In the genomic region with DNA sequence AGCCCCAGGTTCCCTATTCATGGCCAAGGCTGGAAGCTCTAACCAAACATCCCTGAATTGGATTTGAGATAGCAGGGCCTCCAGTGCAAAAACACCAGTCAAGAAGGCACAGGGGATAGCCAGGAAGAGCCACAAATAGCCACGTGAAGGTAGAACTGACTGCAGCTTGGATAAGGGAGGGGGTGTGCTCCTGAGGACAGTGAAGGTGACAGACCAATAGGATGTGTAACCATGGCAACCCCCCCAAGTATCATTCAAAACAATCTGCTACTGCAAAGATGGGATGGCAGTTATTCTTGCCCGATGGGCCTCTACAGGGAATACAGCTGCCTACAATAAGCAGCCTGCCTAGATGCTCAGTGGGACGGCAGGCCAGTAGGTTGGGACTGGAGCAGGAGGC, we compare ENCODE assay signal across 10 mouse cellular contexts. TPM values are rescaled to one million over a fixed set of nuclear protein-coding genes. Genes with fewer than 3 reads are reported as not detected.
DNase-seq lines count a peak whose midpoint lies in the region; ATAC-seq and TF ChIP-seq lines count a peak whose summit lies in the region.
"Had no signal": no experiment of that assay in that cellular context is flagged by ENCODE, and none has a peak within 500 bp of the region (broad histone marks: within the 10 kb centered on the region; RNA-seq: fewer than 3 reads in every experiment).

No protein-coding gene starts in this region.

- no peaks in the 10 kb centered on the region for H3K27me3 ChIP-seq in heart, embryonic 14.5 days (ENCODE audit: control insufficient read depth, insufficient read depth, low read length)
- H3K27me3 ChIP-seq in embryonic facial prominence, embryonic 14.5 days (replicated peaks; ENCODE audit: control insufficient read depth, insufficient read depth, low read length): no peaks in the 10 kb centered on the region
- H3K27me3 ChIP-seq in intestine, postnatal 0 days (replicated peaks; ENCODE audit: control insufficient read depth, insufficient read depth, low read length): no peaks in the 10 kb centered on the region
- no peaks in the 10 kb centered on the region for H3K27me3 ChIP-seq in neural tube, embryonic 13.5 days
- H3K27me3 ChIP-seq in lung, postnatal 0 days (replicated peaks; ENCODE audit: insufficient read depth, low read length): no peaks in the 10 kb centered on the region

- peaks cover 21 to 40% of the 10 kb centered on the region in 2 experiments; a peak in 3 of 4 replicates for H3K4me1 ChIP-seq in heart, embryonic 14.5 days (ENCODE audit: control insufficient read depth in 2 of 2, insufficient read depth in 2 of 2, low read length in 2 of 2)
- peaks cover 20% of the 10 kb centered on the region for H3K4me1 ChIP-seq in embryonic facial prominence, embryonic 14.5 days (ENCODE audit: control insufficient read depth, insufficient read depth, low read length)
- peaks cover 2% of the 10 kb centered on the region; the same call in 1 of the 2 replicates for H3K4me1 ChIP-seq in intestine, postnatal 0 days (replicated peaks; ENCODE audit: control insufficient read depth, insufficient read depth, low read length)
- H3K4me1 ChIP-seq in neural tube, embryonic 13.5 days (replicated peaks): peaks cover 57% of the 10 kb centered on the region
- peaks cover 25% of the 10 kb centered on the region for H3K4me1 ChIP-seq in lung, postnatal 0 days (ENCODE audit: insufficient read depth, low read depth, low read length)

- peak overlapping the region; percentile 74 for H3K9ac ChIP-seq in heart, embryonic 14.5 days (ENCODE audit: low read length)
- H3K9ac ChIP-seq in embryonic facial prominence, embryonic 14.5 days (ENCODE audit: low read depth, low read length): peak overlapping the region; percentile 67
- H3K9ac ChIP-seq in intestine, postnatal 0 days (ENCODE audit: low read depth, low read length): 0 out of 2 replicates have a peak overlapping the region, but pooled peaks have one; percentile 3
- peak overlapping the region; percentile 87 for H3K9ac ChIP-seq in neural tube, embryonic 13.5 days
- no peak overlapping the region for H3K9ac ChIP-seq in lung, postnatal 0 days (replicated peaks; ENCODE audit: low read depth)

- peak overlapping the region in 1 of 2 experiments; percentile 77; a peak in 2 of 4 replicates for H3K27ac ChIP-seq in heart, embryonic 14.5 days (replicated peaks in 1 of 2; ENCODE audit: control insufficient read depth in 1 of 2, insufficient read depth in 1 of 2, low read depth in 2 of 2, low read length in 2 of 2)
- no peak overlapping the region; the same call in 1 of the 2 replicates for H3K27ac ChIP-seq in embryonic facial prominence, embryonic 14.5 days (replicated peaks; ENCODE audit: low read depth, low read length)
- H3K27ac ChIP-seq in intestine, postnatal 0 days (ENCODE audit: low read depth, low read length): no peak overlapping the region
- peak overlapping the region; percentile 84 for H3K27ac ChIP-seq in neural tube, embryonic 13.5 days (replicated peaks)
- H3K27ac ChIP-seq in lung, postnatal 0 days (ENCODE audit: low read length): no peak overlapping the region
- H3K27ac ChIP-seq: liver, embryonic 14.5 days had no signal

- TF ChIP-seq CTCF in intestine, postnatal 0 days (IDR thresholded peaks at IDR 0.05; ENCODE audit: low read depth): no peak
- no peak for TF ChIP-seq CTCF in lung, postnatal 0 days (IDR thresholded peaks at IDR 0.05)

- H3K9me3 ChIP-seq in heart, embryonic 14.5 days (ENCODE audit: control insufficient read depth, low read length): no peaks in the 10 kb centered on the region
- H3K9me3 ChIP-seq in embryonic facial prominence, embryonic 14.5 days (ENCODE audit: control insufficient read depth, low read length): no peaks in the 10 kb centered on the region
- no peaks in the 10 kb centered on the region for H3K9me3 ChIP-seq in intestine, postnatal 0 days (ENCODE audit: control insufficient read depth)
- no peaks in the 10 kb centered on the region for H3K9me3 ChIP-seq in neural tube, embryonic 13.5 days
- H3K9me3 ChIP-seq in lung, postnatal 0 days (ENCODE audit: low read length): no peaks in the 10 kb centered on the region
- H3K9me3 ChIP-seq: G1E had no signal

- H3K4me3 ChIP-seq in heart, embryonic 14.5 days (ENCODE audit: control insufficient read depth in 1 of 2, insufficient read depth in 1 of 2, low read depth in 1 of 2, low read length in 2 of 2): no peak overlapping the region
- H3K4me3 ChIP-seq in embryonic facial prominence, embryonic 14.5 days (ENCODE audit: low read depth, low read length): peak overlapping the region; percentile 44; the same call in 1 of the 2 replicates
- H3K4me3 ChIP-seq in intestine, postnatal 0 days (ENCODE audit: low read depth, low read length): no peak overlapping the region
- peak overlapping the region; percentile 48 for H3K4me3 ChIP-seq in neural tube, embryonic 13.5 days
- H3K4me3 ChIP-seq in lung, postnatal 0 days (ENCODE audit: low read depth, low read length): no peak overlapping the region

- peaks cover 72% of the 10 kb centered on the region for H3K36me3 ChIP-seq in heart, embryonic 14.5 days (ENCODE audit: control insufficient read depth, insufficient read depth, low read length)
- H3K36me3 ChIP-seq in embryonic facial prominence, embryonic 14.5 days (ENCODE audit: control insufficient read depth, insufficient read depth, low read length): peaks cover 38% of the 10 kb centered on the region
- peaks cover 48% of the 10 kb centered on the region for H3K36me3 ChIP-seq in intestine, postnatal 0 days (ENCODE audit: control insufficient read depth, insufficient read depth)
- H3K36me3 ChIP-seq in neural tube, embryonic 13.5 days: peaks cover 53% of the 10 kb centered on the region
- H3K36me3 ChIP-seq in lung, postnatal 0 days (ENCODE audit: insufficient read depth, low read length): peaks cover 13% of the 10 kb centered on the region; the same call in 1 of the 2 replicates

- DNase-seq in heart, adult 8-10 months (ENCODE audit: low spot score): no peak
- DNase-seq in embryonic facial prominence, embryonic 14.5 days (ENCODE audit: low spot score): no peak
- no peak for DNase-seq in gastrocnemius, postnatal 25 days
- no peak for DNase-seq in frontal cortex, postnatal 25 days (ENCODE audit: low spot score in 2 of 2)
- DNase-seq in lung, postnatal 0 days (ENCODE audit: low spot score): no peak

- peak overlapping the region; percentile 90 for H3K4me2 ChIP-seq in heart, embryonic 14.5 days (ENCODE audit: low read length)
- peak overlapping the region; percentile 88 for H3K4me2 ChIP-seq in embryonic facial prominence, embryonic 14.5 days (ENCODE audit: low read depth, low read length)
- H3K4me2 ChIP-seq in intestine, postnatal 0 days (replicated peaks; ENCODE audit: low read depth): no peak overlapping the region; the same call in 1 of the 2 replicates
- peak overlapping the region; percentile 98 for H3K4me2 ChIP-seq in neural tube, embryonic 13.5 days
- no peak overlapping the region for H3K4me2 ChIP-seq in lung, postnatal 0 days (replicated peaks; ENCODE audit: low read depth, low read length)

- no peak for TF ChIP-seq EP300 in lung, postnatal 0 days (IDR thresholded peaks at IDR 0.05)

- ATAC-seq in heart, embryonic 14.5 days (ENCODE audit: insufficient number of reproducible peaks, insufficient read depth, low FRiP score, low read depth): no peak
- no peak for ATAC-seq in embryonic facial prominence, embryonic 14.5 days (ENCODE audit: low read depth)
- no peak for ATAC-seq in intestine, postnatal 0 days
- ATAC-seq in neural tube, embryonic 13.5 days (ENCODE audit: low read depth): no peak
- no peak for ATAC-seq in lung, postnatal 0 days

- 25% methylated on average over 3 of the region's 3 CpGs for WGBS in heart, embryonic 14.5 days
- WGBS in embryonic facial prominence, embryonic 14.5 days: 34% methylated on average over 3 of the region's 3 CpGs
- WGBS in intestine, postnatal 0 days: 48% methylated on average over 3 of the region's 3 CpGs
- WGBS in neural tube, embryonic 13.5 days: 20% methylated on average over 3 of the region's 3 CpGs
- WGBS in lung, postnatal 0 days: 44% methylated on average over 3 of the region's 3 CpGs

RNA-seq across cellular contexts. Expression of a gene that starts 0.4 kb away (rescaled TPM):
- 1.2 and 1.5 TPM in 2 replicates for polyA plus RNA-seq in heart, embryonic 14.5 days (2014; fragmentation: Nextera tagmentation; extraction: Ambion mirVana)
- 1 to 10 TPM in 3 of 4 experiments, under 1 TPM in 1; 0.97 to 5.1 (median 1.6) TPM for total RNA-seq in heart, adult 8-10 months (2022)
- polyA plus RNA-seq in embryonic facial prominence, embryonic 14.5 days (2014; fragmentation: Nextera tagmentation; extraction: Ambion mirVana): 2.8 and 3.3 TPM in 2 replicates
- polyA plus RNA-seq in intestine, postnatal 0 days (2015; fragmentation: Nextera tagmentation; extraction: Ambion mirVana): 1.4 and 1.9 TPM in 2 replicates
- polyA plus RNA-seq in neural tube, embryonic 13.5 days (2015; fragmentation: Nextera tagmentation; extraction: Ambion mirVana): 18.9 and 21.1 TPM in 2 replicates
- total RNA-seq in gastrocnemius, postnatal 25 days (2021): 10 to 100 TPM; 18.3 to 20.8 TPM
- polyA plus RNA-seq in lung, postnatal 0 days (2015; fragmentation: Nextera tagmentation; extraction: Ambion mirVana): 1.4 and 1.7 TPM in 2 replicates

RNA-seq across cellular contexts. Expression of a gene that starts 4.0 kb away (rescaled TPM):
- polyA plus RNA-seq in heart, embryonic 14.5 days (2014; fragmentation: Nextera tagmentation; extraction: Ambion mirVana): 1.2 and 1.9 TPM in 2 replicates
- total RNA-seq in heart, adult 8-10 months (2022): 1 to 10 TPM; 2.2 to 4.4 (median 3.8) TPM
- 1.4 and 1.6 TPM in 2 replicates for polyA plus RNA-seq in embryonic facial prominence, embryonic 14.5 days (2014; fragmentation: Nextera tagmentation; extraction: Ambion mirVana)
- polyA plus RNA-seq in intestine, postnatal 0 days (2015; fragmentation: Nextera tagmentation; extraction: Ambion mirVana): 0.54 and 0.90 TPM in 2 replicates
- 6.9 and 7.5 TPM in 2 replicates for polyA plus RNA-seq in neural tube, embryonic 13.5 days (2015; fragmentation: Nextera tagmentation; extraction: Ambion mirVana)
- 10 to 100 TPM; 13.8 to 16.5 TPM for total RNA-seq in gastrocnemius, postnatal 25 days (2021)
- polyA plus RNA-seq in lung, postnatal 0 days (2015; fragmentation: Nextera tagmentation; extraction: Ambion mirVana): 0.86 and 1.1 TPM in 2 replicates

RNA-seq across cellular contexts. Expression of a gene that starts 4.3 kb away (rescaled TPM):
- polyA plus RNA-seq in heart, embryonic 14.5 days (2014; fragmentation: Nextera tagmentation; extraction: Ambion mirVana): 282 and 298 TPM in 2 replicates
- 100 to 1,000 TPM; 129 to 137 (median 130) TPM for total RNA-seq in heart, adult 8-10 months (2022)
- polyA plus RNA-seq in embryonic facial prominence, embryonic 14.5 days (2014; fragmentation: Nextera tagmentation; extraction: Ambion mirVana): 314 and 351 TPM in 2 replicates
- 245 and 246 TPM in 2 replicates for polyA plus RNA-seq in intestine, postnatal 0 days (2015; fragmentation: Nextera tagmentation; extraction: Ambion mirVana)
- polyA plus RNA-seq in neural tube, embryonic 13.5 days (2015; fragmentation: Nextera tagmentation; extraction: Ambion mirVana): 284 and 316 TPM in 2 replicates
- total RNA-seq in gastrocnemius, postnatal 25 days (2021): 10 to 100 TPM; 76.9 to 84.4 TPM
- 196 and 198 TPM in 2 replicates for polyA plus RNA-seq in lung, postnatal 0 days (2015; fragmentation: Nextera tagmentation; extraction: Ambion mirVana)

RNA-seq across cellular contexts. Expression of a gene that starts 7.1 kb away (rescaled TPM):
- 11.5 and 12.7 TPM in 2 replicates for polyA plus RNA-seq in heart, embryonic 14.5 days (2014; fragmentation: Nextera tagmentation; extraction: Ambion mirVana)
- total RNA-seq in heart, adult 8-10 months (2022): 100 to 1,000 TPM; 128 to 153 (median 135) TPM
- polyA plus RNA-seq in embryonic facial prominence, embryonic 14.5 days (2014; fragmentation: Nextera tagmentation; extraction: Ambion mirVana): 12.0 and 13.0 TPM in 2 replicates
- 18.1 and 20.4 TPM in 2 replicates for polyA plus RNA-seq in intestine, postnatal 0 days (2015; fragmentation: Nextera tagmentation; extraction: Ambion mirVana)
- 15.4 and 18.3 TPM in 2 replicates for polyA plus RNA-seq in neural tube, embryonic 13.5 days (2015; fragmentation: Nextera tagmentation; extraction: Ambion mirVana)
- total RNA-seq in gastrocnemius, postnatal 25 days (2021): 10 to 100 TPM; 54.4 to 76.1 TPM
- 9.9 and 10.3 TPM in 2 replicates for polyA plus RNA-seq in lung, postnatal 0 days (2015; fragmentation: Nextera tagmentation; extraction: Ambion mirVana)

RNA-seq across cellular contexts. Expression of a gene that starts 8.9 kb away (rescaled TPM):
- polyA plus RNA-seq in heart, embryonic 14.5 days (2014; fragmentation: Nextera tagmentation; extraction: Ambion mirVana): 28.8 and 30.0 TPM in 2 replicates
- total RNA-seq in heart, adult 8-10 months (2022): 10 to 100 TPM; 34.2 to 39.6 (median 34.8) TPM
- 35.2 and 36.2 TPM in 2 replicates for polyA plus RNA-seq in embryonic facial prominence, embryonic 14.5 days (2014; fragmentation: Nextera tagmentation; extraction: Ambion mirVana)
- polyA plus RNA-seq in intestine, postnatal 0 days (2015; fragmentation: Nextera tagmentation; extraction: Ambion mirVana): 22.7 and 23.0 TPM in 2 replicates
- polyA plus RNA-seq in neural tube, embryonic 13.5 days (2015; fragmentation: Nextera tagmentation; extraction: Ambion mirVana): 55.2 and 60.6 TPM in 2 replicates
- 10 to 100 TPM; 14.3 to 18.9 TPM for total RNA-seq in gastrocnemius, postnatal 25 days (2021)
- 27.3 and 28.0 TPM in 2 replicates for polyA plus RNA-seq in lung, postnatal 0 days (2015; fragmentation: Nextera tagmentation; extraction: Ambion mirVana)

Comparison
In these comparisons a context has a peak if more than half of its experiments do, and no peak if none do; other contexts are left out.
1. H3K4me2 ChIP-seq: peak in heart, embryonic 14.5 days (single experiment), embryonic facial prominence, embryonic 14.5 days (single experiment) and neural tube, embryonic 13.5 days (single experiment); none in intestine, postnatal 0 days (single experiment) and lung, postnatal 0 days (single experiment).
2. H3K4me3 ChIP-seq: peak in embryonic facial prominence, embryonic 14.5 days (single experiment) and neural tube, embryonic 13.5 days (single experiment); none in heart, embryonic 14.5 days (0 of 2), intestine, postnatal 0 days (single experiment) and lung, postnatal 0 days (single experiment).